Mouse (Mus musculus) lung, adult 2 months (tissue): ENCODE data around the gene Msx2. TPM values are rescaled to one million over a fixed set of nuclear protein-coding genes. Genes with fewer than 3 reads are reported as not detected.

Experiments used
- DNase-seq: peaks from one replicate; pipeline ENCODE4 v3.0.0; 2022
- H3K4me1 ChIP-seq: fragments of 200-500 bp; 2 replicates; pipeline ENCODE4 v1.6.1; 2011; ENCODE audit warnings: low read length; ENCODE audit not compliant: control insufficient read depth, insufficient read depth
- H3K4me3 ChIP-seq: fragments of 200-500 bp; replicated peaks from 2 replicates; pipeline ENCODE3; 2011; ENCODE audit warnings: low read depth, mild to moderate bottlenecking, control low read depth, low read length; ENCODE audit errors: extremely low read depth
- CTCF ChIP-seq: fragments of 200-500 bp; IDR thresholded peaks from 2 replicates; pipeline ENCODE4 v1.5.1; 2011; ENCODE audit warnings: mild to moderate bottlenecking, low read length, control low read depth; ENCODE audit not compliant: insufficient read depth
- POLR2A ChIP-seq: fragments of 200-500 bp; IDR thresholded peaks from 2 replicates; pipeline ENCODE4 v1.6.1; 2011; ENCODE audit warnings: low read depth, mild to moderate bottlenecking, control low read depth, low read length, borderline replicate concordance; ENCODE audit errors: extremely low read depth
- WGBS: fragments of 180-500 bp; shearing (Covaris S2); methylation state at CpG from one replicate; pipeline ENCODE4 v1.1.7; 2018; 5-methylcytosine and 5-hydroxymethylcytosine counted together
- polyA plus RNA-seq: library from polyadenylated mRNA; depleted of rRNA; stranded (reverse); fragments of >200 nt; gene quantifications from 2 replicates; pipeline ENCODE4 v1.2.3, GENCODE M21; 2012; rRNA removed

Gene Msx2
- polyA plus RNA-seq = not detected in 2 replicates

GRCm38 (mm10) chr13:53472614-53473124 is at the start of gene Msx2:
Gene Msx2, minus strand, starts transcription at chr13:53473074.
- TF ChIP-seq CTCF (no peak), POLR2A (no peak)
- under 1% methylated on average over 38 of the region's 38 CpGs for WGBS
- H3K4me3 ChIP-seq = no peak within 1 kb of the TSS
- DNase-seq = no peak
- H3K4me1 ChIP-seq = no peaks in the 10 kb centered on the region

GRCm38 (mm10) chr13:53521468-53521867 is 48.6 kb upstream of the Msx2 start:
- Histone ChIP-seq H3K4me3 (no peak overlapping the region), H3K4me1 (no peaks in the 10 kb centered on the region)
- TF ChIP-seq POLR2A (no peak), CTCF (no peak)
- 52% methylated on average over 3 of the region's 3 CpGs for WGBS
- DNase-seq = no peak

GRCm38 (mm10) chr13:53520343-53520937 is 47.6 kb upstream of the Msx2 start:
- no peak for DNase-seq
- Histone ChIP-seq H3K4me1 (no peaks in the 10 kb centered on the region), H3K4me3 (no peak overlapping the region)
- 67% methylated on average over 12 of the region's 12 CpGs for WGBS
- TF ChIP-seq POLR2A = no peak
- no peak for TF ChIP-seq CTCF

- TF ChIP-seq CTCF = no peak
- TF ChIP-seq POLR2A = no peak
- 49% methylated on average over 8 of the region's 8 CpGs for WGBS
- no peak for DNase-seq
- H3K4me3 ChIP-seq = no peak overlapping the region
- no peaks in the 10 kb centered on the region for H3K4me1 ChIP-seq
These were observed 46.9 kb upstream of the Msx2 start for GRCm38 (mm10) chr13:53519727-53520126.

- H3K4me1 ChIP-seq = no peaks in the 10 kb centered on the region
- no peak overlapping the region for H3K4me3 ChIP-seq
- no peak for DNase-seq
- no peak for TF ChIP-seq POLR2A
- no peak for TF ChIP-seq CTCF
- WGBS = 59% methylated on average over 4 of the region's 4 CpGs
These were observed 45.4 kb upstream of the Msx2 start for GRCm38 (mm10) chr13:53518306-53518705.

GRCm38 (mm10) chr13:53514574-53514973 is 41.7 kb upstream of the Msx2 start:
- no peak for DNase-seq
- H3K4me3 ChIP-seq = no peak overlapping the region
- H3K4me1 ChIP-seq = no peaks in the 10 kb centered on the region
- no peak for TF ChIP-seq CTCF
- no peak for TF ChIP-seq POLR2A

- no peaks in the 10 kb centered on the region for H3K4me1 ChIP-seq
- 68% methylated on average over 2 of the region's 2 CpGs for WGBS
- no peak overlapping the region for H3K4me3 ChIP-seq
- no peak for DNase-seq
- TF ChIP-seq CTCF = no peak
- TF ChIP-seq POLR2A = no peak
These were observed 38.5 kb upstream of the Msx2 start for GRCm38 (mm10) chr13:53511366-53511765.

GRCm38 (mm10) chr13:53502406-53502805 is 29.5 kb upstream of the Msx2 start:
- H3K4me1 ChIP-seq = no peaks in the 10 kb centered on the region
- no peak overlapping the region for H3K4me3 ChIP-seq
- 44% methylated on average over 6 of the region's 6 CpGs for WGBS
- no peak for TF ChIP-seq POLR2A
- no peak for TF ChIP-seq CTCF
- no peak for DNase-seq

- TF ChIP-seq CTCF (no peak), POLR2A (no peak)
- H3K4me3 ChIP-seq = no peak overlapping the region
- no peak for DNase-seq
- H3K4me1 ChIP-seq = no peaks in the 10 kb centered on the region
- WGBS = 20% methylated on average over 10 of the region's 10 CpGs
These were observed 28.8 kb upstream of the Msx2 start for GRCm38 (mm10) chr13:53501561-53502253.

- DNase-seq = no peak
- no peak for TF ChIP-seq CTCF
- no peak for TF ChIP-seq POLR2A
- H3K4me1 ChIP-seq = no peaks in the 10 kb centered on the region
- H3K4me3 ChIP-seq = no peak overlapping the region
- 37% methylated on average over 3 of the region's 3 CpGs for WGBS
These were observed 28.2 kb upstream of the Msx2 start for GRCm38 (mm10) chr13:53501057-53501456.
